Mouse (Mus musculus) neural tube, embryonic 10.5 days (tissue): ENCODE results near the gene Mrps14.

Experiments used
- DNase-seq: peaks from one replicate; pipeline ENCODE4 v3.0.0-alpha.2; 2017; ENCODE audit warnings: low spot score; ENCODE audit errors: extremely low spot score

Gene Mrps14

GRCm38 (mm10) chr1:160194529-160195336 is at the start of gene Mrps14:
TSS of gene Mrps14 (plus strand) at chr1:160195215.
- DNase-seq: peak; percentile 95

- DNase-seq: no peak
Measured at GRCm38 (mm10) chr1:160145606-160146005, 49.4 kb upstream of the Mrps14 start.

DNA sequence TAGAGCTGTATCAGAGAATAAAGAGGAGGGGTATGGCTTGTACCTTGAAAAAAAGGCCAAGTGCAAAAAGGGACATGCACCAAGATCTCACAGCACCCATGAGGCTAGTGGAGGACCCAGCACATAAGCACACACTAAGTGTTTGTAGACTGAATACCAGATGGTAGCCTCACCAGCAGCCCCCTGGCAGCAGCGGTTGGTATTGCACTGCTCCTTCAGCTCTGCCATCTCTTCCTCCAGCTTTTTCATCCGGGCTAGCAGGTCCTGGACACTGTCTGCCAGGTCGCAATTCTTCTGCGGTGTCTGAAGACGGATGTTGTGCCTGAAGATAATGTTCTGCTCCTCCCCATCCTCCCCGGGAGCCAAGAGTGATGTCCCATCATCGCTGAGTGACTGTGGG is 47.7 kb upstream of the Mrps14 start:
- no peak for DNase-seq

GRCm38 (mm10) chr1:160149291-160149906 is 45.6 kb upstream of the Mrps14 start:
- DNase-seq: no peak

DNA sequence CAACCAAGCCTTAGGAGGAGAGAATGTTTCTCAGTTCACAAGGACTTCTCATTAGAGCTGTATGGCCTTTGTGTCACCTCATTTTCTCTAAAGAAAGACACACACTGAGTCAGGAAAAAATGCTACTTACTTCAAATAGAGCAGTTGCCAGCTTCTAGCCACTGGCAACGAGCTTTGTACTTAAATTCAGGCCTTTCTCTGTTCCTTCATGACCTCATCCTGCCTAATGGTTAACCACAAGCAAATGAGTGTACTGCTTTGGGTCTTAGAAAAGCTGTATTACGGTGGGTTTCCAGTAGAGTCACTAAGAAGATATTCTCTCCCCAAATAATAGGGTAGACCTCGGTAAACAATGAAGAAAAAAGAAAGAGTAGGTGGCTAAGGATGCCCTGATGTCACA is 44.3 kb upstream of the Mrps14 start:
- no peak for DNase-seq

DNA sequence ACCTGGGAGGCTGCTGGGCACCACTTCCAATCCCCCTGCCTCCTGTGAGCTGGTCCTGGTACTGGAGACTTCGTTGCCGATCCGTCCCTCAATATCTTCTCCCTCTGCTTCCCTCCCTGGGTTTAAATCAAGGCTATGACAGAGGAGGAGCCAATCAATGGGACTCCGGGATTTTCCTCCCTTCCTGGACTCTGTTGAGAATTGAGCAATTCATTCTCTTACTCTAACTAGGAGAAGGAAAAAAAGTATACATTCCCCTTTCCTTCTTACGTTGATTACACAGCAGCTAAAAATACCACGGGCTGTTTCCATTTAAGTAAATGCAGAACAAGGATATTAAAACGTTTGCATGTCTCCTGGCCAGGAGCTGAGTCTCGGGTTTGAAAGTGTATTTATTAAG is 41.5 kb upstream of the Mrps14 start, which contains the start of gene Tnn:
Gene Tnn (minus strand): TSS at position 101 of the 400 bp plus-strand sequence.
- no peak for DNase-seq

DNA sequence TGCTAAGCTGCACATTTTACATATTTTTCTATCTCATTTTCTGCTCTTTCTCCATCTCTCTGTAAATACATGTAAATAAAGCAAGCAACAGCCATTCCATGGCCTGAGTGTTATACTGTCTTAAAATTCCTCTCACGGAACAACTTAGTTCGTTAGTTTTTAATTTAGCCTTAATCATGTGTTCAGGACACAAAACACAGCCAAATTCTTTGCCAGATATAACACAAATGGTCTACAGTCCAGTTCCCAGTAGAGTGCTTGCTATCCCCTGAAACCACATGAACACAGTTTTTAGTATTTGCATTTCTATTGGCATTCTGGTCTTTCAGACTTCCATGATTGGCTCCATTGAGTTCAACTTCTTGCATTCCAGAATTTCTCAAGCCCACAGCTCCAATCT is 36.8 kb upstream of the Mrps14 start:
- DNase-seq: no peak

DNA sequence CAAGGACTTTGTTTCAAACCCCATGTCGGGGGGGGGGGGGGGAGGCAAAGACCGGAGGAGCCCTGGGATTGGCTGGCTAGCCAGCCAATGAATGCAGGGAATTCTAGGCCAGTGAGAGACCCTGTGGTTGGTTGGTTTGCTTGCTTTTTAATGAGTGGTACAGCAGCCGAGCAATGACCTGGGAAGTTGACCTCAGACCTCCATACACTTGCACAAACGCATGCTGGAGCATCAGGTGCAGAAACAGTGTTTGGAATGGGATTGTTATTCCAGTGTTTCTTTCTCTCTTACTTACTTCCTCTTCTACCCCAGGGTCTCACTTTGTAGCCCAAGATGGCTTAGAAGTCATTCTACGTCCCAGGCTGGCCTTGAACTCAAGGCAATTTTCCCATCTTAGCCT is 28.4 kb upstream of the Mrps14 start:
- no peak for DNase-seq

DNA sequence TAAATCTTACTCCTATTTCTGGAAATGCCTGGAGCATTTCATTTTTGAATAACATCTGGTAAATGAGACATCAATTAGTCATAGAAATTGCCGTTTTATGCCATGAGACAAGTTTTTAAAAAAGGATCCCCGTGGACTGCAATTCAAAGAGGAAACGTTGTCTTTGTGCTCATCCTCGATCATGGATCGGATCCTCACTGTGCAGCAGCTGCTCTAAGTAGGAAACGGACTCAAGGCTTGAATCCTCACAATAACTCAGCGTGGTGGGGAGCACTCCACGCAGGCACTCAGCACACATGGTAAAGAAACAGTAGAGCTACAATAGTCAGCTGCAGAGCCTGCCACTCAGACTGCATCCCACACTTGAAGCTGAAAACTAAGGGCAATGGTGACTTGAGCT is 18.1 kb upstream of the Mrps14 start:
- no peak for DNase-seq

GRCm38 (mm10) chr1:160181216-160181615 is 13.8 kb upstream of the Mrps14 start:
- no peak for DNase-seq

- peak; percentile 47 for DNase-seq
Measured at GRCm38 (mm10) chr1:160184506-160184905, 10.5 kb upstream of the Mrps14 start.

GRCm38 (mm10) chr1:160195337-160195663 is 285 bp downstream of the Mrps14 start:
- no peak for DNase-seq

DNA sequence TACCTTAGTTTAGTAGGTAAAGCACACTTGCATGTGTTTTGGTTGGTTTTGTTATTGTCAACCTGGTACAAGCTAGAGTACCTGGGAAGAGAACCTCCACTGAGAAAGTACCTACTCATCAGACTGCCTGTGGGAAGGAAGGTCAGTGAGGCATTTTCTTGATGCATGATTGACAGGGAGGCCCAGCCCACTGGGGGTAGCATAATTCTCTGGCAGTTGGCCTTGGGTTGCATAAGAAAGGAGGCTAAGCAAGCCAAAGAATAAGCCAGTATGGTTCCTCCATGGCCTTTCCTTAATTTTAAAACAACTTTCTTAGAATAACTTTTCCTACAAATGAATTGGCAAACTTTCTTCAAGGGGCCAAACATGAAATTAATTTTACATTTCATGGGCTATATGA is 10.5 kb downstream of the Mrps14 start:
- no peak for DNase-seq

GRCm38 (mm10) chr1:160209844-160210243 is 14.8 kb downstream of the Mrps14 start:
- DNase-seq: no peak

DNA sequence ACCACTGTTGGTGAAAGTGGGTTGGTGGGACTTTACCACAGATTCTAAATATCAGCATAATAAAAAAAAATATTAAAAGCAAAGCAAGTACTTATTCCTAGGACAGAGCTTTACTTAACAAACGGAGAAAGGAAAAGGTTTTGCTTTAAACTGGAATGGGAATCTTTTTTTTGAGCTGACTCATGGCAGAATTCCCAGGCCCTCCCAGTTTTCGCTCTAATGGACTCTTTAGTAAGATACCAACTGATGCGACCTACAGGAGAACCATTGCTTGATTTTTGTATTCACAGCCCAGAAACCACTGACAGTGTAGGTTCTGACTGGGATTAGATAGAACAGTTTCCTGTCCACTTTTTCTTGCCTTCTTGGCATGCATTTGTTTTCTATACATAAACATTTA is 15.6 kb downstream of the Mrps14 start:
- DNase-seq: no peak

DNA sequence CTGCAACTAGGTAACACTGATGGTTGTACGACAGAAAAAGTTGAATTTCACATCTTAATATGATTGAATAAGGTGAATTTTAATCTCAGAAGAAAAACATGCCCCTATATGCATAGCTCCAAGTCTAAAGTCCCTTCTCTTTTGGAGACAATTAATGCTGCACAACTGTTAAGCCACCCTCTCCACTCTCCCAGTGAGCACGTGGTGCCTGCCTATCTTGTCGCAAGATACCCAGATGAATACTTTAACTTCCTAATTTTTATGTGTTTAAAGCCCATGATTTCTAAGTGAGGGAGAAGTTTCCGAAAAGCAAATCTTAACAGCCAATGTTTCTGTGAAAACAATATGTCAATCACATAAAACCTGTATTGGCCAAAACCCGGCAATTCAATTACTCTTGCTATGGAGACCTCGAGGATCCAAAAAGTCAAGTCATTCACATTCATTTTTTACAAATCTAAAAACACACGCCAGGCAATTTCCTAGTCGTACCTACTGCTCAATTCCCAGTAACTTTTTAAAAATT is 16.6 kb downstream of the Mrps14 start:
- no peak for DNase-seq

- DNase-seq: no peak
Measured at GRCm38 (mm10) chr1:160212123-160212691, 17.2 kb downstream of the Mrps14 start.

GRCm38 (mm10) chr1:160212703-160213669 is 18.0 kb downstream of the Mrps14 start, which contains the start of gene Cacybp:
TSS of gene Cacybp (minus strand) at chr1:160212875.
- DNase-seq: peak; percentile 100

DNA sequence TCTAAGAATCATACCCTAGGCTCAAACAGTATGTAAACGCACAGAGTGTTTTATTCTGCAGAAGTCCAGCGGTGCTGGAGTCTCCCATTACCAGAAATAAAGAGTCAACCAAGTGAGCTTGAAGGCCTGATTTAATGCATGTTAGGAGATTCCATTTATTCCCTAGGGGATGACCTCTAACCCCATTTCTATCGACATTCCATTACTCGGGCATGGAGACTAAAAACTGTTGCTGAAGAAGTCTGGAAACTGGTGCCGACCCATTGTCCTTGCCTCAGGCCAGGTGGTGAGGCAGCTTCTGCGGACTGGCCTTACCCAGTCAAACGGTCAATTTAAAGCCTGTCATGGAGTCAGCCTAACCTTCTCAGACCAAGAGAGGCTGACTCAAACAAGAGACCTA is 19.2 kb downstream of the Mrps14 start:
- no peak for DNase-seq

DNA sequence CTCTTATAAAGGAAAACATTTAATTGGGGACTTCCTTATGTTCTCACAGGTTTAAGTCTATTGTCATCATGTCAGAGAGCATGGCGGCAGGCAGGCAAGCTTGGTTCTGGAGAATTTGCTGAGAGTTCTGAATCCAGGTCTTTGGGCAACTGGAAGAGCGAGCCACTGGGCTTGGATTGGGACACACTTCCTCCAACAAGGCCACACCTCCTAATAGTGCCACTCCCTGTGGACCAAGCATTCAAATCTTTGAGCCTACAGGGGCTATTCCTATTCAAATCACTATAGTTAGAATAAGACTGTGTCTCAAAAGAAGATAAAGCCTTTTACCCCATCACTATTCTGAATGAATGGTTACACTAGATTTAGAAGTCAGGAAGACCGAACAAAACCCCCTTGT is 22.9 kb downstream of the Mrps14 start:
- DNase-seq: no peak

GRCm38 (mm10) chr1:160224093-160224492 is 29.1 kb downstream of the Mrps14 start:
- DNase-seq: no peak
